Mouse (Mus musculus) forebrain, embryonic 11.5 days (tissue): ENCODE data around the gene Kif4. TPM values are rescaled to one million over a fixed set of nuclear protein-coding genes. Genes with fewer than 3 reads are reported as not detected.

Experiments
- ATAC-seq: fragments of 200-750 bp; cut with Nextera tagmentation; replicated peaks from 2 replicates; pipeline ENCODE4 v1.8.0; 2017; ENCODE audit warnings: moderate TSS enrichment; ENCODE audit not compliant: low FRiP score
- DNase-seq: peaks from one replicate; pipeline ENCODE4 v3.0.0-alpha.2; 2017; ENCODE audit warnings: low spot score
- H3K27ac ChIP-seq: fragments of 300-500 bp; sonication (generic); 2 replicates; pipeline ENCODE4 v1.5.1; 2014; ENCODE audit warnings: low read depth, low read length
- H3K27me3 ChIP-seq: fragments of 300-500 bp; sonication (generic); 2 replicates; pipeline ENCODE4 v1.6.1; 2014; ENCODE audit warnings: mild to moderate bottlenecking, low read length, mixed read lengths; ENCODE audit not compliant: control insufficient read depth, insufficient read depth
- H3K36me3 ChIP-seq: fragments of 300-500 bp; sonication (generic); 2 replicates; pipeline ENCODE4 v1.6.1; 2014; ENCODE audit warnings: mild to moderate bottlenecking, low read length, moderate library complexity, mixed read lengths; ENCODE audit not compliant: control insufficient read depth, insufficient read depth
- H3K4me1 ChIP-seq: fragments of 300-500 bp; sonication (generic); replicated peaks from 2 replicates; pipeline ENCODE4 v1.6.1; 2014; ENCODE audit warnings: low read length, mixed read lengths; ENCODE audit not compliant: control insufficient read depth, insufficient read depth
- H3K4me2 ChIP-seq: fragments of 300-500 bp; sonication (generic); 2 replicates; pipeline ENCODE4 v1.6.1; 2014; ENCODE audit warnings: low read depth, mild to moderate bottlenecking, low read length, moderate library complexity, mixed read lengths; ENCODE audit not compliant: severe bottlenecking
- H3K4me3 ChIP-seq: fragments of 300-500 bp; sonication (generic); 2 replicates; pipeline ENCODE4 v1.5.1; 2014; ENCODE audit warnings: low read depth, low read length
- H3K9ac ChIP-seq: fragments of 300-500 bp; sonication (generic); 2 replicates; pipeline ENCODE4 v1.6.1; 2014; ENCODE audit warnings: low read length
- H3K9me3 ChIP-seq: fragments of 300-500 bp; sonication (generic); 2 replicates; pipeline ENCODE4 v1.6.1; 2016; ENCODE audit warnings: low read length, mixed read lengths; ENCODE audit not compliant: control insufficient read depth
- WGBS: fragments of 180-500 bp; shearing (Covaris S2); extraction: QIAGEN DNeasy Blood & Tissue Kit; methylation state at CpG from one replicate; pipeline ENCODE4 v1.1.7; 2014; 5-methylcytosine and 5-hydroxymethylcytosine counted together
- polyA plus RNA-seq: library from polyadenylated mRNA; unstranded; fragments of >200 nt; fragmentation: Nextera tagmentation; extraction: Ambion mirVana; gene quantifications from 2 replicates; pipeline ENCODE4 v1.2.1, GENCODE M21; 2014

The Kif4 gene
- 59.5 and 63.2 TPM in 2 replicates for polyA plus RNA-seq

DNA sequence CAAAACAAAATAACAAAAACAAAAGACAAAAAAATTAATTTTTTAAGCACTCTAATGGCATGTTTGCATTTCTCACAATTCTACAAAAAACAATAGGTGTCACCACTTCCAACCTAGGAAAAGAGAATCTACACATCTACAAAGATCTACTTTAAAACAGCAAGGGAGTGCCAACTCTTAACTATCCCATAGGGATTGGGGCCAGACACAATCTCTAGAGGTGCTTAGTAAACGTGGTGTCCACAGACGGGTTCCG lies at the start of gene Kif4:
Gene Kif4, plus strand, starts transcription at position 192 of the 256 bp plus-strand sequence.
- WGBS = 33% methylated on average over 3 of the region's 3 CpGs
- H3K36me3 ChIP-seq = no peaks in the 10 kb centered on the region
- H3K9ac ChIP-seq = peak within 1 kb of the TSS; percentile 78
- H3K27me3 ChIP-seq = no peaks in the 10 kb centered on the region
- H3K4me3 ChIP-seq = peak within 1 kb of the TSS; percentile 59
- no peaks in the 10 kb centered on the region for H3K9me3 ChIP-seq
- peak within 1 kb of the TSS; percentile 53 for H3K4me2 ChIP-seq
- DNase-seq (no peak), ATAC-seq (no peak)
- H3K4me1 ChIP-seq = no peaks in the 10 kb centered on the region
- peak within 1 kb of the TSS; percentile 83 for H3K27ac ChIP-seq

DNA sequence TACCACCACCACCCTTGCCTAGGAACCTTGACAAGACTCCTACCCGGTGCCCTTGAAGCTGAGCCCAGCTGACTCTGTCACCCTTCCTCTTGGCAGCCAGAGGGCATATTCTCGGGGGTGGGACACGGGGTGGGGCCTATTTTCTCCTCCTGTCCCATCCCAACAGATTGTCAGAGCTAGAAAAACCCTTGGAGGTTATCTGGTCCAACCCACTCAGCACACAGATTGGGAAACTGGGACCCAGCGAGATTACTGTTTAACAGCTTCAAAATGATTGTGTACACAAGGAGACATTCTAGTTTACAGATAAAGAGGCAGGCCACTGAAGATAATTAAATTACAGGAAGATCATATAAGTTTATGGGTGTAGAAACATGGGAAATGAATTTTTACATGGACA lies 30.7 kb upstream of the Kif4 start, which contains the start of gene P2ry4:
Gene P2ry4, minus strand, starts transcription at position 79 of the 400 bp plus-strand sequence.
- ATAC-seq = no peak
- 63% methylated on average over 4 of the region's 4 CpGs for WGBS
- peaks cover 3% of the 10 kb centered on the region; the same call in 1 of the 2 replicates for H3K27me3 ChIP-seq

DNA sequence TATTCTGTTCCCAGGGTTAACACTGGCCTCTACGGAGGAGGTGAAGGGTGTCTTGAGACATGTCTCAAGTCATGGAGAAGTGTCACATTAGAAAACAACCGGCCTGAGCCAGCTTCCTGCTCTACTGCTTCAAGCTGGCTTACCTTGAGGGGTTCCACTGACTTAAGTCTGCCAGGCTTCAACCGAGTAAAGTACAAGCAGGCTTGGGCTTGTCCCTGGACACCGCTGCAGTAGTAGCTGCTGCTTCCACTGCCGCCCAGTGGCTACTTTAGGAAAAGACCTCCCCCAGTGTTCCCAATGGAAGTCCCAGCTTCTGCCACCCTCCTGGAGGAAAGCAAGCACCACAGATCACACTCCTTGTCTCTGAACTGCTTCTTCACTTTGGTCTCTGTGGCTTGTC lies 28.1 kb upstream of the Kif4 start:
- 21% methylated on average over 5 of the region's 5 CpGs for WGBS
- ATAC-seq (no peak), DNase-seq (peak; percentile 61)
- H3K4me3 ChIP-seq = no peak overlapping the region
- H3K4me1 ChIP-seq = no peaks in the 10 kb centered on the region
- H3K36me3 ChIP-seq = no peaks in the 10 kb centered on the region
- H3K9me3 ChIP-seq = no peaks in the 10 kb centered on the region
- H3K27me3 ChIP-seq = peaks cover 3% of the 10 kb centered on the region; the same call in 1 of the 2 replicates
- no peak overlapping the region for H3K9ac ChIP-seq
- H3K27ac ChIP-seq = no peak overlapping the region
- H3K4me2 ChIP-seq = no peak overlapping the region

More for the DNA sequence above, 30.7 kb upstream of the Kif4 start, which contains the start of gene P2ry4:
- Histone ChIP-seq H3K4me2 (no peak within 1 kb of the TSS), H3K36me3 (no peaks in the 10 kb centered on the region), H3K9me3 (no peaks in the 10 kb centered on the region), H3K27ac (no peak within 1 kb of the TSS), H3K9ac (no peak within 1 kb of the TSS), H3K4me3 (no peak within 1 kb of the TSS), H3K4me1 (no peaks in the 10 kb centered on the region)
- no peak for DNase-seq

DNA sequence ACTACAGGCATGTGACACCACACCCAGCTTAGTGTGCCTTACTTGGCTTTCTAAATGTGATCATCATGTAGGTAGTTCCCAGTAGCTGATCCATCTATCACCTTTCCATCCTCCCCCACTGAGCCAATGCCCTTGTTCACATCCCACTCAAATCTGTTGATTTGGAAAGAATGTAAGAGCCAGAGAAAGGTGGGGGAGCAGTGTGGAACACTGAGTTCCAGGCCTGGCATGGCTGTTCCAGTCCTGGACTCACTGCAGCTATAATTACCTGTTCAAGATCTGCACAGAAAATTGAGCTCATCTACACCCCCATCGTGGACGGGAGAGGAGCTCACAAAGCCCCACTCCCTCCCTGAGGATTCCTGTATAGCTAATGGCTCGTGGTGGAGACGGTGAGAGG lies 25.8 kb upstream of the Kif4 start:
- H3K9ac ChIP-seq = no peak overlapping the region
- ATAC-seq = no peak
- DNase-seq = no peak

DNA sequence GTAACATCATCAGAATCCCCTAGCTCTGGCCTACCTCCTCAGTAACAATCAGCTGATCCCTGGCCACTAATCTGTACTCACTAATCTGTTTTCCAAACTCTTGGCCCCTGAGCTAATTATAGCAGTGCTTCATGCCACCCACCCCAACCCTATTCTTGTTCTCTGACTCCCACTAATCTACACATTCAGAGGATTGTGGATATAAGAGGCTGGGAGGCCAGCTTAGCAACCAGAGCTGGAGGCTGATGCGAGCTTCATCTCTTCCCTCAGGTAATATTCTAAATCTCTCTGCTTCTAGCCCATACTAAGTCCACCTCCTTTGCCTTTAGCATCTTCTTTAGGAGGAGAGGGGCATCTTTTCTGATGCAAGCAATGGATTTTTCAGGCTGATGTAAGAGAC lies 20.2 kb upstream of the Kif4 start, which contains the start of gene Arr3:
Gene Arr3, plus strand, starts transcription at position 184 of the 400 bp plus-strand sequence.
- 25% methylated on average over 1 of the region's 1 CpGs for WGBS
- Histone ChIP-seq H3K9me3 (no peaks in the 10 kb centered on the region), H3K4me2 (no peak within 1 kb of the TSS)

More for the DNA sequence above, 25.8 kb upstream of the Kif4 start:
- Histone ChIP-seq H3K4me1 (no peaks in the 10 kb centered on the region), H3K27ac (no peak overlapping the region), H3K4me2 (no peak overlapping the region), H3K9me3 (no peaks in the 10 kb centered on the region), H3K36me3 (no peaks in the 10 kb centered on the region), H3K4me3 (no peak overlapping the region), H3K27me3 (peaks cover 2% of the 10 kb centered on the region; the same call in 1 of the 2 replicates)
- 71% methylated on average over 4 of the region's 4 CpGs for WGBS

DNA sequence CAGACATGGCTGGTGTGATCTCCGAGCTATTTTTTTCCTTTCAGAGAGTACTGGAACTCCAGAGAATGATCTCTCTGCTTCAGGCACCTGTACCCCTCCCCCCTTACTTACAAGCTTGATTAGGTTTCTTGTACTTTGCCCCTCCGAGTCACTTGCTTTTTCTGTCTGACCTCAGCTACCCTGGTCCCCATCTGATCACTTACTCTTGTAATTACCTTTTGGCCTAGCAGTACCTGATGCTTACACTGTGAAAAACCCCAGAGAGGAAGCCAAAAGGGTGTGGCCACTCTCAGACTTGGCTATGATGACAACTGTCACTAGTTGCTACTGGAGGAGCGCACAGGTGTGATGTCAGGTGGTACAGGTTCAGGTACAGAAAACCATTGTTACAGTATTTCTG lies 7.0 kb upstream of the Kif4 start:
- 69% methylated on average over 3 of the region's 3 CpGs for WGBS
- Histone ChIP-seq H3K9me3 (no peaks in the 10 kb centered on the region), H3K27ac (no peak overlapping the region), H3K36me3 (no peaks in the 10 kb centered on the region), H3K9ac (no peak overlapping the region), H3K4me3 (no peak overlapping the region), H3K4me1 (no peaks in the 10 kb centered on the region), H3K4me2 (no peak overlapping the region), H3K27me3 (no peaks in the 10 kb centered on the region)
- ATAC-seq (no peak), DNase-seq (no peak)

More for the DNA sequence above, 20.2 kb upstream of the Kif4 start, which contains the start of gene Arr3:
- no peaks in the 10 kb centered on the region for H3K4me1 ChIP-seq
- DNase-seq (no peak), ATAC-seq (no peak)
- H3K27me3 ChIP-seq = no peaks in the 10 kb centered on the region; the same call in 1 of the 2 replicates
- H3K4me3 ChIP-seq = no peak within 1 kb of the TSS
- H3K36me3 ChIP-seq = no peaks in the 10 kb centered on the region
- H3K27ac ChIP-seq = no peak within 1 kb of the TSS
- H3K9ac ChIP-seq = no peak within 1 kb of the TSS

DNA sequence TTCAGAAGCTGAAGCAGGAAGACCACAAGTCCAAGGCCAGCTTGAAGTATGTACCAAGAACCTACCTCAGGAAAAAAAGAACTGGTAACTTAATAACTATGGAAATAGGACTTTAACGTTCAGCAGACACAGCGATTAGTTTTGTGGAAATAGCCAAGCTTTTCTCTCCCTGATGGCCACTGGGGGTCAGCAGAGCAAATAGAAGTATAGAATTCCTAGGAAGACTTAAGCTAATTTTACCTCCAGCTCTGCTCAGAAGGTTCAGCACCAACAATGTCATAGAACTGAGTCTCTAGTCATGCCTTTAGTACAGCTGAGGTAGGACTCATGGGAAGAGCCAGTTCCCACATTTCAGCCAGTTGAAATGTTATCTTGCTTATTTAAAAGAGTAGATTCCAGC lies 4.2 kb upstream of the Kif4 start:
- Histone ChIP-seq H3K4me3 (no peak overlapping the region), H3K9ac (no peak overlapping the region), H3K4me1 (no peaks in the 10 kb centered on the region), H3K36me3 (no peaks in the 10 kb centered on the region), H3K4me2 (no peak overlapping the region), H3K9me3 (no peaks in the 10 kb centered on the region), H3K27me3 (no peaks in the 10 kb centered on the region), H3K27ac (no peak overlapping the region)
- no peak for DNase-seq
- no peak for ATAC-seq
- 79% methylated on average over 2 of the region's 2 CpGs for WGBS

DNA sequence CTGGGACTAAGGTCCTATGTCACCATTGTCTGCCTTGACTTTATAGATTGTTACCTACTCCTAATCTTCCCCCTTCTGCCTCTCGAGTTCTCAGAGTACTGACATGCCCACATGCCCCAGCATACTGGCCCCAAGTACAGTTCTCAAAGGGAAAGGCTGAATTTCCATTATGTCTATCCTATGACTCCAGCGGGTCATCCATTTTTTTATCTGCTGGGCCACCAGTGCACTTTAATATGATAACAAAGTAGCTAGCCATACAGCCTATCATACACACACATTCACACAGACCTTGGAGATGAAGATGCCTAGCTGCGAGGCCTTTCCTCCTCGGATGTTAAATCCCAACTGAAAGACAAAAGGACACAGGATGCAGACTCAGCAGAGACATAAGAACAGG lies 1.3 kb upstream of the Kif4 start:
- no peak for DNase-seq
- no peaks in the 10 kb centered on the region for H3K27me3 ChIP-seq
- no peaks in the 10 kb centered on the region for H3K36me3 ChIP-seq
- H3K9me3 ChIP-seq = no peaks in the 10 kb centered on the region
- no peak overlapping the region for H3K27ac ChIP-seq
- H3K4me3 ChIP-seq = no peak overlapping the region
- 88% methylated on average over 4 of the region's 4 CpGs for WGBS
- no peak for ATAC-seq
- H3K9ac ChIP-seq = no peak overlapping the region
- no peaks in the 10 kb centered on the region for H3K4me1 ChIP-seq
- H3K4me2 ChIP-seq = no peak overlapping the region

DNA sequence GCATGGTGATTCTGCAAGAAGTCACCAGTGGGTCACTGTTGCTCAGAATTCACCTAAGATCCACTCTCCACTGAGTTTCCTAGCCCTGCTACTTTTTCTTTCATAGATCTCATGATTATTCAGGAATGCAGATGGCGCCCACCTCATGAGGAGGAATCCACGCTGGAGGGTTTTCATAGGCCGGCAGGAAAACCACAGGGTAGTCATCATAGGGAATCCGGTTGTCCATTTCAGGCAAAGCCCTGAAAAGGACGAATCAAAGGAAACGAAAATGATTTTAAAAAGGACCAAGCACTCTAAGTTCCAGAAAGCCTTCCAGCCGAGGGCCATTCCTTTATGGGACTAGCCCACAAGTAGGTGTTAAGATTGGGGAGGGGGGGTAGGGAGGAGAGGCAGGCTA lies 391 bp upstream of the Kif4 start:
- Histone ChIP-seq H3K4me1 (no peaks in the 10 kb centered on the region), H3K4me2 (peak overlapping the region; percentile 51; the same call in 1 of the 2 replicates), H3K36me3 (no peaks in the 10 kb centered on the region), H3K9ac (peak overlapping the region; percentile 54; the same call in 1 of the 2 replicates), H3K27me3 (no peaks in the 10 kb centered on the region), H3K4me3 (peak overlapping the region; percentile 59), H3K27ac (no peak overlapping the region), H3K9me3 (no peaks in the 10 kb centered on the region)
- DNase-seq = no peak
- ATAC-seq = no peak; the same call in 1 of the 2 replicates
- WGBS = 50% methylated on average over 7 of the region's 7 CpGs
